Mouse (Mus musculus): ENCODE results near the gene Aspdh. TPM values are rescaled to one million over a fixed set of nuclear protein-coding genes. Genes with fewer than 3 reads are reported as not detected.

Gene Aspdh
- polyA plus RNA-seq, 1 experiment, result 1.2 TPM

DNA sequence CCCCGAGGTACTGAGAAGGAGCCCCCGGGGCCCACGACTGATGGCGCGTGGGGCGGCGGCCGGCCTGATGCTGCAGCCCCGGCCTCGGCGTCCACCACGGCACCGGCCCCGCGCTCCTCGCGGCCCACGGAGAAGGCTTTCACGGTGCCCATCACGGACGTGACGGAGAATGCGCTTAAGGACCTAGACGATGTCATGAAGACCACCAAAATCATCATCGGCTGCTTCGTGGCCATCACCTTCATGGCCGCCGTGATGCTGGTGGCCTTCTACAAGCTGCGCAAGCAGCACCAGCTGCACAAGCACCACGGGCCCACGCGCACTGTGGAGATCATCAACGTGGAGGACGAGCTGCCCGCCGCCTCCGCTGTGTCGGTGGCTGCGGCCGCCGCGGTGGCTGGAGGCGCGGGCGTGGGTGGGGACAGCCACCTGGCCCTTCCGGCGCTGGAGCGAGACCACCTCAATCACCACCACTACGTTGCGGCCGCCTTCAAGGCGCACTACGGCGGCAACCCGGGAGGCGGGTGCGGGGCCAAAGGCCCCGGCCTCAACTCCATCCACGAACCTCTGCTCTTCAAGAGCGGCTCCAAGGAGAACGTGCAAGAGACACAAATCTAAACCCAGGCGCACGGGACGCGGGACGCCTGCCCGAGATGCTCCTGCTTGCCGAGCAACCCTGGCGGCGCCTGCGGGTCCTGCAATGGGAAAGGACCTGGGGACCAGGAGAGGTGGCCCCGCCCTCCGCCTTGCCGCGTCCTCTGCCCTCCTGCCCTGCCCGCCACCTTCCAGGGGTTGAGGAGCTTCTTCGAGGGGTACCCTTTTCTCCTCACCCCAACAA, 2.8 kb upstream of the Aspdh start:
- H3K27me3 ChIP-seq (ENCODE audit: control insufficient read depth, insufficient read depth, low read length), result no peaks in the 10 kb centered on the region
- H3K4me1 ChIP-seq (ENCODE audit: control insufficient read depth, insufficient read depth, low read length), result peaks cover 4% of the 10 kb centered on the region
- no peak for TF ChIP-seq CTCF (IDR thresholded peaks at IDR 0.05; ENCODE audit: control insufficient read depth, insufficient read depth, insufficient replicate concordance, low read depth, low read length)
- TF ChIP-seq POLR2A (IDR thresholded peaks at IDR 0.05; ENCODE audit: control insufficient read depth, low read depth, low read length), result no peak
- H3K27ac ChIP-seq (ENCODE audit: control insufficient read depth, insufficient read depth, low read depth, low read length), result no peak overlapping the region
- no peaks in the 10 kb centered on the region for H3K36me3 ChIP-seq (ENCODE audit: control insufficient read depth, insufficient read depth, low read length)
- peak overlapping the region; percentile 26; the same call in 1 of the 2 replicates for H3K4me3 ChIP-seq (ENCODE audit: control insufficient read depth, low read depth, low read length)

DNA sequence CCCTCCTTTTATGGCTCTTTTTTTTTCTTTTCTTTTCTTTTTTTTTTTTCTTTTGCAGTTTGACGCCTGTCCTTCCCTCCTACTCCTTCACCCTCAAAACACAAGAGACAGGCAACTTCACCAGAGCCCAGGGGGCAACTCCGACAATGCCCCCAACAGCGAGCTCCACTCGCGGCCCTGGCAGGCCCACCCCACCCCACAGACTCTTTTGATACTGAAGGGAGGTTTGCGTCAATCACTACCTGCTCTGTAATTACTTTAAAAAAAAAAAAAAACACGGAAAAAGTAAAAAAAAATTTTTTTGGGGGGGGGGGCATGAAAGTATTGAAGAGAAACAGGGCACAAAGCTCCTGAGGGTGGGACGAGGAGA, 2.1 kb upstream of the Aspdh start:
- H3K4me3 ChIP-seq (ENCODE audit: control insufficient read depth, low read depth, low read length), result no peak overlapping the region
- H3K4me1 ChIP-seq (ENCODE audit: control insufficient read depth, insufficient read depth, low read length), result peaks cover 4% of the 10 kb centered on the region
- TF ChIP-seq POLR2A (IDR thresholded peaks at IDR 0.05; ENCODE audit: control insufficient read depth, low read depth, low read length), result no peak
- no peak for TF ChIP-seq CTCF (IDR thresholded peaks at IDR 0.05; ENCODE audit: control insufficient read depth, insufficient read depth, insufficient replicate concordance, low read depth, low read length)
- no peaks in the 10 kb centered on the region for H3K27me3 ChIP-seq (ENCODE audit: control insufficient read depth, insufficient read depth, low read length)
- H3K36me3 ChIP-seq (ENCODE audit: control insufficient read depth, insufficient read depth, low read length), result no peaks in the 10 kb centered on the region
- no peak overlapping the region for H3K27ac ChIP-seq (ENCODE audit: control insufficient read depth, insufficient read depth, low read depth, low read length)

DNA sequence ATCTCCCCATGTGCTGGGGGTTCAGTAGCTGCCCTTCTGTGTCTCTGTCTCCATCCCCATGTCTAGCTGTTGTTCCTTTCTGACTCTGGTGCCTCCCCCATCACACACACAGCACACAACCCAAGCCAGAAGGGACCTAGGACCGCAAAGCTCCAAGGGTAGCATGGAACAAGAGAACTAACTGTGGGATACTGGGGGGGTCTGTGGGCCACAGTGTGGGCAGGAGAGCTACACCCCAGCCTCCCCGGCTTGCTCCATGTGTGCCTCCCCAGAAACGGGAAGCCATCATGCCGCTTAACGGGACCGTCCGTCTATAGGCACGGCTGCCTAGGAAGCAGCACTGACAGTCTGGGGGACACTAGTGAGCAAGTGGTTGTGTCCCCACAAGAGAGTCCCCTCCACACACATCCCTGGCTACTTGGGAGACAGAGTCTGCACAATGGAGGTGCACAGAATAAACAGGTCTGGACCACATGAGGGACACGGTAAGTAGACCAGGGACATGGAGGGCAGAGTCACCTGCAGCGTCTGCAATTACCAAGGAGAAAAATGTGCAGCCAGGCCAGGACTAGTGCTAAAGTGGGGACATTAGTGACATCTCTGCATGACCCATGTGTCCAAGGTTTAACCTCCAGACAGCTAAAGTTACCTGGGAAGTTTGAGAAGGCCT, 1.5 kb upstream of the Aspdh start:
- Histone ChIP-seq H3K27me3 (ENCODE audit: control insufficient read depth, insufficient read depth, low read length) (no peaks in the 10 kb centered on the region), H3K4me3 (ENCODE audit: control insufficient read depth, low read depth, low read length) (no peak overlapping the region), H3K27ac (ENCODE audit: control insufficient read depth, insufficient read depth, low read depth, low read length) (no peak overlapping the region), H3K4me1 (ENCODE audit: control insufficient read depth, insufficient read depth, low read length) (peaks cover 8% of the 10 kb centered on the region), H3K36me3 (ENCODE audit: control insufficient read depth, insufficient read depth, low read length) (no peaks in the 10 kb centered on the region)
- TF ChIP-seq CTCF (IDR thresholded peaks at IDR 0.05; ENCODE audit: control insufficient read depth, insufficient read depth, insufficient replicate concordance, low read depth, low read length) (no peak), POLR2A (IDR thresholded peaks at IDR 0.05; ENCODE audit: control insufficient read depth, low read depth, low read length) (no peak)

DNA sequence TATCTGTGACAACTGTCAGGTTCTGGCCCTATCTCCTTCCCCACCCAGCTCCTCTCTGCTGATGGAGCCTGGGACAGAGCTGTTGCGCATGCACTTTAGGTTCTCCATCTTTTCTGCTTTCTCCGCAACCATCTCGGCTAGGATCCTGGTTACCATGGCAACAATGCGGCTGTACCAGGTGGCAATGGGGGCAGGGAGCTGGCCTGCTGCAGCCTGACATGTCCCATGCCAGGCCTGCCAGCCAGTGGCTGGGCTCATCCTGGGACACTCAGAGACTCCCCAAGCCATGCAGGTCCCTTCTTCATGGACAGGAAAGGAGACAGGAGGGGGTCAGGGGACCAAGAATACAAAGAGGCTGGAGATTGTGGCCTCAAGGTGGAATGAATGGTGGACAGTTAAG, 680 bp upstream of the Aspdh start:
- peaks cover 10% of the 10 kb centered on the region for H3K4me1 ChIP-seq (ENCODE audit: control insufficient read depth, insufficient read depth, low read length)
- H3K27me3 ChIP-seq (ENCODE audit: control insufficient read depth, insufficient read depth, low read length), result no peaks in the 10 kb centered on the region
- no peaks in the 10 kb centered on the region for H3K36me3 ChIP-seq (ENCODE audit: control insufficient read depth, insufficient read depth, low read length)
- H3K4me3 ChIP-seq (ENCODE audit: control insufficient read depth, low read depth, low read length), result no peak overlapping the region
- H3K27ac ChIP-seq (ENCODE audit: control insufficient read depth, insufficient read depth, low read depth, low read length), result no peak overlapping the region
- no peak for TF ChIP-seq POLR2A (IDR thresholded peaks at IDR 0.05; ENCODE audit: control insufficient read depth, low read depth, low read length)
- no peak for TF ChIP-seq CTCF (IDR thresholded peaks at IDR 0.05; ENCODE audit: control insufficient read depth, insufficient read depth, insufficient replicate concordance, low read depth, low read length)

DNA sequence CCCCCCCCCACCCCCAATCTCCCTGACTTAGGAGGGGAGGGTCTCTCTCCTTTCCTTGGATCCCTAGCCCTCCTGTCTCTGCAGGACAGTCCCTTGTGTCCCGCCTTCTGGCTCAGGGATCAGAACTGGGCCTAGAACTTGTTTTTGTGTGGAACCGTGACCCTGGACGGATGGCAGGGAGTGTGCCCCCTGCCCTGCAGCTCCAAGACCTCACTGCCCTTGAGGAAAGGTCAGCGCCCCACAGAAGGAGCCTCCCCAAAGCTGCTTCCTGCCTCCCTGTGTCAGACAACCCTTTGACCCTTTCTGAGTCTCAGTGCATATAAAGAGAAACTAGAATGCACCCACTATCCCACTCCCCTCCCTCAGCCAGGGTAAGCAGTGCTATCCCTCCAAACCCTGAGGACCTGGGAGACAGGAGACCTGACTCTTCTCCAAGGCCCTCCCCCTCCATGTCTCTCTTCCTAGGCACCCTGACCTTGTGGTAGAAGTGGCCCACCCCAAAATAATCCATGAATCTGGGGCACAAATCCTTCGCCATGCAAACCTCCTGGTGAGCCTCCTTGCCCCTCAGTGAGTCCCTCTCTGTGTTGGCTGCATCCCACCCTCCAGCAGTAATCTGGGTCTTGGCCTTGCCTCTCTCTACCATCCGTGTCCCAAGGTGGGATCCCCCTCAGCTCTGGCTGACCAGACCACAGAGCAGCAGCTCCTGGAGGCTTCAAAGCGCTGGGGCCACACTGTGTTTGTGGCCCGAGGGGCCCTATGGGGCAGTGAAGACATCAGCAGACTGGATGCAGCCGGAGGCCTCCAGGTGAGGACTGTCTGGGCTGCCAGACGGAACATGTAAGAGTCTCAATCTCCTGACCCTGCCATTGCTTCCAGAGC, 1.1 kb downstream of the Aspdh start:
- Histone ChIP-seq H3K27ac (ENCODE audit: control insufficient read depth, insufficient read depth, low read depth, low read length) (no peak overlapping the region), H3K36me3 (ENCODE audit: control insufficient read depth, insufficient read depth, low read length) (no peaks in the 10 kb centered on the region), H3K4me1 (ENCODE audit: control insufficient read depth, insufficient read depth, low read length) (peaks cover 10% of the 10 kb centered on the region), H3K4me3 (ENCODE audit: control insufficient read depth, low read depth, low read length) (peak overlapping the region; percentile 93), H3K27me3 (ENCODE audit: control insufficient read depth, insufficient read depth, low read length) (no peaks in the 10 kb centered on the region)
- TF ChIP-seq POLR2A (IDR thresholded peaks at IDR 0.05; ENCODE audit: control insufficient read depth, low read depth, low read length) (no peak), CTCF (IDR thresholded peaks at IDR 0.05; ENCODE audit: control insufficient read depth, insufficient read depth, insufficient replicate concordance, low read depth, low read length) (no peak)

GRCm38 (mm10) chr7:44466888-44467311, 1.7 kb downstream of the Aspdh start:
- Histone ChIP-seq H3K27me3 (ENCODE audit: control insufficient read depth, insufficient read depth, low read length) (no peaks in the 10 kb centered on the region), H3K36me3 (ENCODE audit: control insufficient read depth, insufficient read depth, low read length) (no peaks in the 10 kb centered on the region), H3K27ac (ENCODE audit: control insufficient read depth, insufficient read depth, low read depth, low read length) (peak overlapping the region; percentile 19; the same call in 1 of the 2 replicates), H3K4me3 (ENCODE audit: control insufficient read depth, low read depth, low read length) (peak overlapping the region; percentile 93), H3K4me1 (ENCODE audit: control insufficient read depth, insufficient read depth, low read length) (peaks cover 10% of the 10 kb centered on the region)
- no peak for TF ChIP-seq CTCF (IDR thresholded peaks at IDR 0.05; ENCODE audit: control insufficient read depth, insufficient read depth, insufficient replicate concordance, low read depth, low read length)
- TF ChIP-seq POLR2A (IDR thresholded peaks at IDR 0.05; ENCODE audit: control insufficient read depth, low read depth, low read length), result no peak; the same call in 1 of the 2 replicates

All from testis, adult 2 months (tissue).